Mouse (Mus musculus): ENCODE data around the gene Thsd7b. TPM values are rescaled to one million over a fixed set of nuclear protein-coding genes. Genes with fewer than 3 reads are reported as not detected.
A peak's percentile ranks its signal among the peaks of the same experiment; 100 is the strongest.

Gene Thsd7b
- polyA plus RNA-seq, 1 experiment from 2014 or later = 0.33 TPM

DNA sequence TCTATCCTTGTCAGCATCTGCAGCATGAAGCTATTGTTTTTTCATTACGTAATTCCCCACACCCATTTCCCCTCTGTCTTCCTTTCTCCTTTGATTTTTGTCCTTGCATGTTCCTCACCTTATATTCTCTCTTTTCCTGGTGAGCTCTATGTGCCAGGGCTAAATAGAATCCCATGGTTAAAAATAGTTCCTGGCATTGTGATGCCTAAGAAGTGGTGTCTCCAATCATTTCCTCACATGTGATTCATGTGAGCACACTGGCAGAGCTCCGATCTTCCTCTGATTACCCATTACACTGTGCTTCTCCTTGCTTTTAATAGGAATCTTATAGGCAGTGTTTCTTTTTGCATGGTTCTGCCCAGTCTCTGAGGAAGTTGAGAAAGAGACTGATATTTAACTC, 826.1 kb downstream of the Thsd7b start:
- Histone ChIP-seq H3K4me3 (ENCODE audit: low read depth, low read length) (no peak overlapping the region), H3K4me1 (replicated peaks; ENCODE audit: control insufficient read depth, insufficient read depth, low read length) (no peaks in the 10 kb centered on the region), H3K4me2 (replicated peaks; ENCODE audit: low read depth) (no peak overlapping the region), H3K9ac (ENCODE audit: low read depth, low read length) (no peak overlapping the region), H3K27me3 (replicated peaks; ENCODE audit: control insufficient read depth, insufficient read depth, low read length) (no peaks in the 10 kb centered on the region), H3K9me3 (ENCODE audit: control insufficient read depth) (no peaks in the 10 kb centered on the region), H3K27ac (ENCODE audit: low read depth, low read length) (no peak overlapping the region), H3K36me3 (ENCODE audit: control insufficient read depth, insufficient read depth) (no peaks in the 10 kb centered on the region)
- ATAC-seq = no peak
- TF ChIP-seq CTCF (IDR thresholded peaks at IDR 0.05; ENCODE audit: low read depth) = no peak
- WGBS = 79% methylated on average over 2 of the region's 2 CpGs

GRCm38 (mm10) chr1:130112580-130113314, 839.6 kb downstream of the Thsd7b start:
- TF ChIP-seq CTCF (IDR thresholded peaks at IDR 0.05; ENCODE audit: low read depth) = no peak
- Histone ChIP-seq H3K27me3 (replicated peaks; ENCODE audit: control insufficient read depth, insufficient read depth, low read length) (no peaks in the 10 kb centered on the region), H3K36me3 (ENCODE audit: control insufficient read depth, insufficient read depth) (no peaks in the 10 kb centered on the region), H3K9me3 (ENCODE audit: control insufficient read depth) (no peaks in the 10 kb centered on the region), H3K4me3 (ENCODE audit: low read depth, low read length) (no peak overlapping the region), H3K27ac (ENCODE audit: low read depth, low read length) (no peak overlapping the region), H3K4me1 (replicated peaks; ENCODE audit: control insufficient read depth, insufficient read depth, low read length) (no peaks in the 10 kb centered on the region), H3K9ac (ENCODE audit: low read depth, low read length) (no peak overlapping the region), H3K4me2 (replicated peaks; ENCODE audit: low read depth) (no peak overlapping the region)
- WGBS = 77% methylated on average over 1 of the region's 1 CpGs
- no peak for ATAC-seq

GRCm38 (mm10) chr1:130113549-130113948, 840.4 kb downstream of the Thsd7b start:
- ATAC-seq = no peak
- Histone ChIP-seq H3K27ac (ENCODE audit: low read depth, low read length) (no peak overlapping the region), H3K4me2 (replicated peaks; ENCODE audit: low read depth) (no peak overlapping the region), H3K27me3 (replicated peaks; ENCODE audit: control insufficient read depth, insufficient read depth, low read length) (no peaks in the 10 kb centered on the region), H3K9ac (ENCODE audit: low read depth, low read length) (no peak overlapping the region), H3K36me3 (ENCODE audit: control insufficient read depth, insufficient read depth) (no peaks in the 10 kb centered on the region), H3K4me3 (ENCODE audit: low read depth, low read length) (no peak overlapping the region), H3K9me3 (ENCODE audit: control insufficient read depth) (no peaks in the 10 kb centered on the region), H3K4me1 (replicated peaks; ENCODE audit: control insufficient read depth, insufficient read depth, low read length) (no peaks in the 10 kb centered on the region)
- TF ChIP-seq CTCF (IDR thresholded peaks at IDR 0.05; ENCODE audit: low read depth) = no peak
- 91% methylated on average over 2 of the region's 2 CpGs for WGBS

- Histone ChIP-seq H3K4me2 (replicated peaks; ENCODE audit: low read depth) (no peak overlapping the region), H3K9me3 (ENCODE audit: control insufficient read depth) (no peaks in the 10 kb centered on the region), H3K36me3 (ENCODE audit: control insufficient read depth, insufficient read depth) (no peaks in the 10 kb centered on the region), H3K27ac (ENCODE audit: low read depth, low read length) (no peak overlapping the region), H3K4me1 (replicated peaks; ENCODE audit: control insufficient read depth, insufficient read depth, low read length) (no peaks in the 10 kb centered on the region), H3K27me3 (replicated peaks; ENCODE audit: control insufficient read depth, insufficient read depth, low read length) (no peaks in the 10 kb centered on the region), H3K9ac (ENCODE audit: low read depth, low read length) (no peak overlapping the region), H3K4me3 (ENCODE audit: low read depth, low read length) (no peak overlapping the region)
- 84% methylated on average over 3 of the region's 3 CpGs for WGBS
- no peak for TF ChIP-seq CTCF (IDR thresholded peaks at IDR 0.05; ENCODE audit: low read depth)
- no peak for ATAC-seq
Observed at GRCm38 (mm10) chr1:130130901-130131300, 857.8 kb downstream of the Thsd7b start.

- Histone ChIP-seq H3K4me3 (ENCODE audit: low read depth, low read length) (no peak overlapping the region), H3K36me3 (ENCODE audit: control insufficient read depth, insufficient read depth) (no peaks in the 10 kb centered on the region), H3K27ac (ENCODE audit: low read depth, low read length) (no peak overlapping the region), H3K9me3 (ENCODE audit: control insufficient read depth) (no peaks in the 10 kb centered on the region), H3K4me1 (replicated peaks; ENCODE audit: control insufficient read depth, insufficient read depth, low read length) (no peaks in the 10 kb centered on the region), H3K9ac (ENCODE audit: low read depth, low read length) (no peak overlapping the region), H3K27me3 (replicated peaks; ENCODE audit: control insufficient read depth, insufficient read depth, low read length) (no peaks in the 10 kb centered on the region), H3K4me2 (replicated peaks; ENCODE audit: low read depth) (no peak overlapping the region)
- ATAC-seq = no peak
- no peak for TF ChIP-seq CTCF (IDR thresholded peaks at IDR 0.05; ENCODE audit: low read depth)
Observed at GRCm38 (mm10) chr1:130166187-130166586, 893.1 kb downstream of the Thsd7b start.

DNA sequence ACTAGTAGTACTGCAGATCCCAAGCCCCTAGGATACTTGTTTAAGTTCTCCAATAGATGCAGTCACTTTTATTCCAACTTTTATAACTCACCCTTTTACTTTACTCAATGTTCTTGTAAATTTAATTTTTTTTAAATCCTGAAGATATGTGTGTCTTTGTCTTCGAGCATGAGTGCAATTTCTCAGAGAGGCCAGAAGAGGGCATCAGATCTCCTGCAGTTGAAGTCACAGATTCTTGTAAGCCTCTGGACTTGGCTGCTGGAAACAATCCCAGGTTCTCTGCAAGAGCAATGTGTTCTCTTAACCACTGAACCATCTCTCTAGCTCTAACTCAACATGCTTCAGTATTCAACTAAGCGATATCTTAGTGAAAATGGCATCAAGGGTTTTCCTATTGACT, 894.2 kb downstream of the Thsd7b start:
- Histone ChIP-seq H3K9ac (ENCODE audit: low read depth, low read length) (no peak overlapping the region), H3K27me3 (replicated peaks; ENCODE audit: control insufficient read depth, insufficient read depth, low read length) (no peaks in the 10 kb centered on the region), H3K36me3 (ENCODE audit: control insufficient read depth, insufficient read depth) (no peaks in the 10 kb centered on the region), H3K4me1 (replicated peaks; ENCODE audit: control insufficient read depth, insufficient read depth, low read length) (no peaks in the 10 kb centered on the region), H3K4me2 (replicated peaks; ENCODE audit: low read depth) (no peak overlapping the region), H3K27ac (ENCODE audit: low read depth, low read length) (no peak overlapping the region), H3K4me3 (ENCODE audit: low read depth, low read length) (no peak overlapping the region), H3K9me3 (ENCODE audit: control insufficient read depth) (no peaks in the 10 kb centered on the region)
- 59% methylated on average over 2 of the region's 2 CpGs for WGBS
- ATAC-seq = no peak
- peak; percentile 63 for TF ChIP-seq CTCF (IDR thresholded peaks at IDR 0.05; ENCODE audit: low read depth)

Data from intestine, postnatal 0 days (tissue).